Mouse (Mus musculus) B cell, adult 62 days (primary cell): Measurements from ENCODE around the gene Cyp2b13. TPM values are rescaled to one million over a fixed set of nuclear protein-coding genes. Genes with fewer than 3 reads are reported as not detected.

Experiments
- total RNA-seq: library from RNA; stranded (reverse); gene quantifications from 4 replicates; pipeline ENCODE4 v1.2.4, GENCODE M21; 2023

Gene Cyp2b13
- total RNA-seq: not detected in 4 replicates

DNA sequence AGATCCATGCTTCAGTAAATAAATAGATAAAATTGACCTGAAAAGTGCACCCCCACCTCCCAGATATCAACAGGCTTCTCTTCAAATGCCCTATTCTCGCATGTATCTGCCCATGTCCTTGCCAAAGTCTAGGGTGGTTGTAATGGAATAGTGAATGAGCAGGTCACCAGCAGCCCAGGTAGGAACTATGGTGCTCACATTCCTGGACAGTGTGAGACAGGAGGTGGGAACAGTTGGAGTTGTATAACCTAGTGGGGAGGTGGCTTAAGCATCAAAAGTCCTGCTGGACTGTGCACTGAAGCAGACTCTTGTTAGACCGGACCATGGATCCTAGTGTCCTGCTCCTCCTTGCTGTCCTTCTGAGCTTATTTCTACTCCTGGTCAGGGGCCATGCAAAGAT, at the start of gene Cyp2b13:
Cyp2b13 (plus strand) TSS at position 301 of the 400 bp plus-strand sequence.

Other genes with a start within 250 kb of the Cyp2b13 start
- 0.20 TPM in 1 of 4 replicates, not detected in the others for gene Cyp2s1, start 244.6 kb upstream of the Cyp2b13 start, total RNA-seq
- not detected in 4 replicates for gene Cyp2b10, start 163.9 kb upstream of the Cyp2b13 start, total RNA-seq
- gene Cyp2b9, start 111.9 kb downstream of the Cyp2b13 start, total RNA-seq: not detected in 4 replicates
- not detected in 4 replicates for gene Vmn1r184, start 198.8 kb downstream of the Cyp2b13 start, total RNA-seq
- not detected in 4 replicates for gene Cyp2a4, start 245.7 kb downstream of the Cyp2b13 start, total RNA-seq